Mouse (Mus musculus) C2C12 (cell line): ENCODE results near the gene Gm45837. TPM values are rescaled to one million over a fixed set of nuclear protein-coding genes. Genes with fewer than 3 reads are reported as not detected.

Experiments
- H3K27me3 ChIP-seq: one replicate; pipeline ENCODE4 v1.6.1; 2011; ENCODE audit not compliant: control insufficient read depth, insufficient read depth, insufficient read length
- H3K36me3 ChIP-seq: one replicate; pipeline ENCODE4 v1.6.1; 2011; ENCODE audit not compliant: control insufficient read depth, insufficient read depth
- H3K4me3 ChIP-seq: one replicate; pipeline ENCODE4 v1.5.1; 2011; ENCODE audit warnings: mild to moderate bottlenecking, control low read depth; ENCODE audit not compliant: poor library complexity, insufficient read depth, severe bottlenecking
- H3K79me2 ChIP-seq: one replicate; pipeline ENCODE4 v1.6.1; 2011; ENCODE audit not compliant: control insufficient read depth, insufficient read depth
- H3K79me3 ChIP-seq: one replicate; pipeline ENCODE4 v1.6.1; 2011; ENCODE audit warnings: low read depth, control low read depth
- H3ac ChIP-seq: one replicate; pipeline ENCODE3; 2011; ENCODE audit warnings: low read depth; ENCODE audit not compliant: control insufficient read depth, insufficient read length
- CEBPB ChIP-seq: IDR thresholded peaks from one replicate; pipeline ENCODE4 v1.6.1; 2011; ENCODE audit warnings: low read depth, mild to moderate bottlenecking, control low read depth, moderate library complexity
- CTCF ChIP-seq: IDR thresholded peaks from one replicate; pipeline ENCODE4 v1.5.1; 2011; ENCODE audit not compliant: control insufficient read depth, insufficient read depth, insufficient read length
- FOSL1 ChIP-seq: IDR thresholded peaks from one replicate; pipeline ENCODE4 v1.8.0; 2011; ENCODE audit warnings: mild to moderate bottlenecking, low read length; ENCODE audit not compliant: poor library complexity, insufficient read depth, severe bottlenecking
- MAX ChIP-seq: IDR thresholded peaks from one replicate; pipeline ENCODE4 v1.6.1; 2011; ENCODE audit warnings: mild to moderate bottlenecking, control low read depth
- MYOD1 ChIP-seq: IDR thresholded peaks from one replicate; pipeline ENCODE4 v1.6.1; 2011; ENCODE audit warnings: low read depth; ENCODE audit not compliant: control insufficient read depth, insufficient read length
- MYOG ChIP-seq: IDR thresholded peaks from one replicate; pipeline ENCODE4 v1.6.1; 2011; ENCODE audit not compliant: control insufficient read depth, insufficient read length; ENCODE audit errors: extremely low read depth
- USF1 ChIP-seq: IDR thresholded peaks from one replicate; pipeline ENCODE4 v1.6.1; 2011; ENCODE audit warnings: low read depth, mild to moderate bottlenecking, control low read depth, moderate library complexity
- polyA plus RNA-seq: library from polyadenylated mRNA; unstranded; fragments of >200 nt; fragmentation: generic; extraction: Trizol; gene quantifications from one replicate; pipeline ENCODE4 v1.2.1, GENCODE M21; 2012; ENCODE audit warnings: missing spikeins

Gene Gm45837
- polyA plus RNA-seq, 1 experiment: not detected

GRCm38 (mm10) chr7:101419013-101419770, 8.5 kb downstream of the Gm45837 start:
- Histone ChIP-seq H3K79me3 (no peaks in the 10 kb centered on the region), H3K27me3 (peaks cover 9% of the 10 kb centered on the region), H3K79me2 (no peaks in the 10 kb centered on the region), H3K4me3 (no peak overlapping the region), H3ac (no peak overlapping the region), H3K36me3 (no peaks in the 10 kb centered on the region)
- TF ChIP-seq CTCF: no peak
- TF ChIP-seq FOSL1: no peak
- no peak for TF ChIP-seq MYOG
- no peak for TF ChIP-seq MAX
- TF ChIP-seq USF1: no peak
- no peak for TF ChIP-seq MYOD1
- TF ChIP-seq CEBPB: no peak

- Histone ChIP-seq H3K27me3 (peaks cover 17% of the 10 kb centered on the region), H3ac (no peak within 1 kb of the TSS), H3K79me3 (no peaks in the 10 kb centered on the region), H3K79me2 (no peaks in the 10 kb centered on the region), H3K36me3 (no peaks in the 10 kb centered on the region), H3K4me3 (no peak within 1 kb of the TSS)
- TF ChIP-seq MYOG (no peak), MAX (no peak), CEBPB (no peak), CTCF (no peak), FOSL1 (no peak), USF1 (no peak), MYOD1 (no peak)
These were observed 10.8 kb downstream of the Gm45837 start, which contains the start of gene Pde2a for GRCm38 (mm10) chr7:101421529-101421928. Gene Pde2a, plus strand, starts transcription at chr7:101421691.

GRCm38 (mm10) chr7:101422069-101422468, 11.4 kb downstream of the Gm45837 start:
- Histone ChIP-seq H3K79me2 (no peaks in the 10 kb centered on the region), H3K27me3 (peaks cover 23% of the 10 kb centered on the region), H3K4me3 (no peak overlapping the region), H3K79me3 (no peaks in the 10 kb centered on the region), H3K36me3 (no peaks in the 10 kb centered on the region), H3ac (no peak overlapping the region)
- no peak for TF ChIP-seq CEBPB
- no peak for TF ChIP-seq CTCF
- TF ChIP-seq USF1: no peak

GRCm38 (mm10) chr7:101422646-101423045, 12.0 kb downstream of the Gm45837 start:
- Histone ChIP-seq H3ac (no peak overlapping the region), H3K36me3 (no peaks in the 10 kb centered on the region), H3K4me3 (no peak overlapping the region), H3K79me2 (no peaks in the 10 kb centered on the region), H3K79me3 (no peaks in the 10 kb centered on the region), H3K27me3 (peaks cover 26% of the 10 kb centered on the region)
- TF ChIP-seq CEBPB (no peak), MAX (no peak), MYOG (no peak), FOSL1 (no peak), MYOD1 (no peak), CTCF (no peak), USF1 (no peak)

GRCm38 (mm10) chr7:101423970-101424369, 13.3 kb downstream of the Gm45837 start:
- Histone ChIP-seq H3K27me3 (peaks cover 33% of the 10 kb centered on the region), H3K79me3 (no peaks in the 10 kb centered on the region), H3ac (no peak overlapping the region), H3K79me2 (no peaks in the 10 kb centered on the region), H3K36me3 (no peaks in the 10 kb centered on the region), H3K4me3 (no peak overlapping the region)
- TF ChIP-seq CEBPB (no peak), MYOG (no peak), MYOD1 (no peak), FOSL1 (no peak), CTCF (no peak), MAX (no peak)

- peaks cover 39% of the 10 kb centered on the region for H3K27me3 ChIP-seq
- no peaks in the 10 kb centered on the region for H3K79me2 ChIP-seq
- no peaks in the 10 kb centered on the region for H3K36me3 ChIP-seq
- H3K79me3 ChIP-seq: no peaks in the 10 kb centered on the region
- no peak overlapping the region for H3ac ChIP-seq
- TF ChIP-seq CEBPB (no peak), CTCF (no peak), MYOD1 (no peak), MAX (no peak), USF1 (no peak), MYOG (no peak), FOSL1 (no peak)
- H3K4me3 ChIP-seq: no peak overlapping the region
These were observed 16.0 kb downstream of the Gm45837 start for GRCm38 (mm10) chr7:101426692-101427091.
